Mouse (Mus musculus) bone marrow, adult 2 months (tissue): Measurements from ENCODE around the gene Ttll5. TPM values are rescaled to one million over a fixed set of nuclear protein-coding genes. Genes with fewer than 3 reads are reported as not detected.

ENCODE experiments used
- H3K27ac ChIP-seq: fragments of 200-500 bp; 2 replicates; pipeline ENCODE4 v1.5.1; 2012; ENCODE audit warnings: low read depth, mild to moderate bottlenecking, control low read depth, inconsistent platforms, low read length; ENCODE audit not compliant: control insufficient read depth, poor library complexity, insufficient read depth
- H3K4me1 ChIP-seq: fragments of 200-500 bp; 2 replicates; pipeline ENCODE4 v1.6.1; 2011; ENCODE audit warnings: low read length; ENCODE audit not compliant: control insufficient read depth, insufficient read depth
- H3K4me3 ChIP-seq: fragments of 200-500 bp; replicated peaks from 2 replicates; pipeline ENCODE3; 2011; ENCODE audit warnings: mild to moderate bottlenecking, low read depth, low read length, control low read depth; ENCODE audit not compliant: control insufficient read depth
- CTCF ChIP-seq: fragments of 200-500 bp; IDR thresholded peaks from 2 replicates; pipeline ENCODE4 v1.5.1; 2011; ENCODE audit warnings: low read length, control low read depth; ENCODE audit not compliant: control insufficient read depth, insufficient read depth
- POLR2A ChIP-seq: fragments of 200-500 bp; IDR thresholded peaks from 2 replicates; pipeline ENCODE4 v1.6.1; 2011; ENCODE audit warnings: low read depth, mild to moderate bottlenecking, control low read depth, low read length, borderline replicate concordance; ENCODE audit not compliant: control insufficient read depth
- WGBS: fragments of 180-500 bp; shearing (Covaris S2); methylation state at CpG from one replicate; pipeline ENCODE4 v1.1.7; 2018; 5-methylcytosine and 5-hydroxymethylcytosine counted together
- polyA plus RNA-seq: library from polyadenylated mRNA; stranded (reverse); fragments of >200 nt; gene quantifications from 2 replicates; pipeline ENCODE4 v1.2.4, GENCODE M21; 2011; ENCODE audit warnings: low replicate concordance; ENCODE audit not compliant: missing spikeins, insufficient read depth, insufficient read length

Gene Ttll5
- polyA plus RNA-seq, 1 experiment = 16.8 TPM

- Histone ChIP-seq H3K27ac (no peak overlapping the region), H3K4me1 (no peaks in the 10 kb centered on the region), H3K4me3 (no peak overlapping the region)
- WGBS = 62% methylated on average over 8 of the region's 8 CpGs
- TF ChIP-seq CTCF = no peak
- TF ChIP-seq POLR2A = no peak
These were observed 279.4 kb downstream of the Ttll5 start for GRCm38 (mm10) chr12:86103852-86104251.

GRCm38 (mm10) chr12:86104297-86104696 lies 279.8 kb downstream of the Ttll5 start:
- no peaks in the 10 kb centered on the region for H3K4me1 ChIP-seq
- H3K4me3 ChIP-seq = no peak overlapping the region
- 76% methylated on average over 11 of the region's 11 CpGs for WGBS
- TF ChIP-seq CTCF = no peak
- TF ChIP-seq POLR2A = no peak
- H3K27ac ChIP-seq = no peak overlapping the region

GRCm38 (mm10) chr12:86105546-86105945 lies 281.1 kb downstream of the Ttll5 start:
- 72% methylated on average over 10 of the region's 10 CpGs for WGBS
- TF ChIP-seq CTCF = no peak
- TF ChIP-seq POLR2A = no peak

GRCm38 (mm10) chr12:86106086-86106485 lies 281.6 kb downstream of the Ttll5 start:
- H3K4me3 ChIP-seq = no peak overlapping the region
- H3K27ac ChIP-seq = no peak overlapping the region
- H3K4me1 ChIP-seq = no peaks in the 10 kb centered on the region
- WGBS = 79% methylated on average over 9 of the region's 9 CpGs
- TF ChIP-seq POLR2A = no peak
- TF ChIP-seq CTCF = no peak

More at GRCm38 (mm10) chr12:86105546-86105945, 281.1 kb downstream of the Ttll5 start:
- Histone ChIP-seq H3K27ac (no peak overlapping the region), H3K4me1 (no peaks in the 10 kb centered on the region), H3K4me3 (no peak overlapping the region)

DNA sequence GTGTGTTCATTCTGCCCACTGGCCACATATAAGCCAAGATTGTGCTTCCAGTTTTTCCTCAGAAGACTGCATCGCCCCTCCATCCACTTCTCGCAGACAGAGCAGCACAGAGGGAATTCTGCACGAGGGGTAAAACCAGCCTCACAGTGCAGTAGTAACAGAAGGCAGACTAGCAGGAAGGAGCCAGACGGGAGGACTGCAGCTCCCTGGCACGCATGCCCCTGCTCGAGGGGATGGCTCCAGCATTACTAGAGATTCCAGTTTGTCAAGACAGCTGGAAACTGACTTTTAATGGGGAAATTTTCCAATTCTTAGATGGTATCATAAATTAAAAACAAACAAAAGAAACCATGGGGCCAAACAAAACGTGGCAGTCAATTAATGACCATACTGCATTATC lies 283.2 kb downstream of the Ttll5 start:
- Histone ChIP-seq H3K4me3 (no peak overlapping the region), H3K27ac (no peak overlapping the region), H3K4me1 (no peaks in the 10 kb centered on the region)
- TF ChIP-seq CTCF (no peak), POLR2A (no peak)
- 84% methylated on average over 7 of the region's 7 CpGs for whole genome bisulfite sequencing

GRCm38 (mm10) chr12:86109531-86109930 lies 285.1 kb downstream of the Ttll5 start:
- Histone ChIP-seq H3K27ac (no peak overlapping the region), H3K4me1 (no peaks in the 10 kb centered on the region), H3K4me3 (no peak overlapping the region)
- 57% methylated on average over 4 of the region's 4 CpGs for WGBS
- TF ChIP-seq POLR2A = no peak
- TF ChIP-seq CTCF = no peak

GRCm38 (mm10) chr12:86110637-86111036 lies 286.2 kb downstream of the Ttll5 start:
- Histone ChIP-seq H3K4me1 (no peaks in the 10 kb centered on the region), H3K27ac (no peak overlapping the region), H3K4me3 (no peak overlapping the region)
- WGBS = 75% methylated on average over 2 of the region's 2 CpGs
- TF ChIP-seq CTCF (no peak), POLR2A (no peak)

Other genes starting within 250 kb of the Ttll5 start
- 10.0 and 21.2 TPM in 2 replicates for gene Jdp2, start 225.6 kb upstream of the Ttll5 start, polyA plus RNA-seq
- 4.1 and 11.7 TPM in 2 replicates for gene Batf, start 138.0 kb upstream of the Ttll5 start, polyA plus RNA-seq
- gene Flvcr2, start 78.1 kb upstream of the Ttll5 start, polyA plus RNA-seq = 0.42 TPM in 1 of 2 replicates, not detected in the other
- gene Erg28, start 109 bp upstream of the Ttll5 start, polyA plus RNA-seq = 34.8 and 36.2 TPM in 2 replicates